Mouse (Mus musculus) kidney, embryonic 15.5 days (tissue): ENCODE measurements around the gene Rnf123. TPM values are rescaled to one million over a fixed set of nuclear protein-coding genes. Genes with fewer than 3 reads are reported as not detected.

Source experiments
- ATAC-seq: fragments of 200-750 bp; cut with Nextera tagmentation; replicated peaks from 2 replicates; pipeline ENCODE4 v1.8.0; 2017; ENCODE audit warnings: moderate TSS enrichment; ENCODE audit not compliant: low FRiP score
- H3K27ac ChIP-seq: fragments of 300-500 bp; sonication (generic); 2 replicates; pipeline ENCODE4 v1.5.1; 2015; ENCODE audit warnings: mild to moderate bottlenecking, inconsistent platforms
- H3K27me3 ChIP-seq: fragments of 300-500 bp; sonication (generic); 2 replicates; pipeline ENCODE4 v1.6.1; 2015; ENCODE audit warnings: inconsistent platforms
- H3K36me3 ChIP-seq: fragments of 300-500 bp; sonication (generic); 2 replicates; pipeline ENCODE4 v1.6.1; 2015; ENCODE audit warnings: inconsistent platforms
- H3K4me1 ChIP-seq: fragments of 300-500 bp; sonication (generic); 2 replicates; pipeline ENCODE4 v1.6.1; 2015; ENCODE audit warnings: inconsistent platforms
- H3K4me2 ChIP-seq: fragments of 300-500 bp; sonication (generic); 2 replicates; pipeline ENCODE4 v1.6.1; 2015; ENCODE audit warnings: moderate library complexity, mild to moderate bottlenecking, inconsistent platforms
- H3K4me3 ChIP-seq: fragments of 300-500 bp; sonication (generic); replicated peaks from 2 replicates; pipeline ENCODE4 v1.5.1; 2015; ENCODE audit warnings: mild to moderate bottlenecking, inconsistent platforms
- H3K9ac ChIP-seq: fragments of 300-500 bp; sonication (generic); 2 replicates; pipeline ENCODE4 v1.6.1; 2015; ENCODE audit warnings: mild to moderate bottlenecking, inconsistent platforms
- H3K9me3 ChIP-seq: fragments of 300-500 bp; sonication (generic); replicated peaks from 2 replicates; pipeline ENCODE4 v1.6.1; 2016; ENCODE audit warnings: inconsistent platforms
- WGBS: fragments of 180-500 bp; shearing (Covaris S2); methylation state at CpG from one replicate; pipeline ENCODE4 v1.1.7; 2015; ENCODE audit warnings: mixed read lengths; 5-methylcytosine and 5-hydroxymethylcytosine counted together
- polyA plus RNA-seq: library from polyadenylated mRNA; unstranded; fragments of >200 nt; fragmentation: Nextera tagmentation; extraction: Ambion mirVana; gene quantifications from 2 replicates; pipeline ENCODE4 v1.2.1, GENCODE M21; 2015

Rnf123 gene
- polyA plus RNA-seq: 25.2 and 33.4 TPM in 2 replicates

- H3K4me2 ChIP-seq: peak within 1 kb of the TSS; percentile 56
- peaks cover 37% of the 10 kb centered on the region for H3K27me3 ChIP-seq
- 0 out of 2 replicates have a peak within 1 kb of the TSS, but pooled peaks have one; percentile 32 for H3K9ac ChIP-seq
- peak within 1 kb of the TSS; percentile 22 for H3K4me3 ChIP-seq
- WGBS: 32% methylated on average over 12 of the region's 12 CpGs
- H3K27ac ChIP-seq: no peak within 1 kb of the TSS
- no peaks in the 10 kb centered on the region for H3K9me3 ChIP-seq
- peaks cover 39% of the 10 kb centered on the region for H3K36me3 ChIP-seq
- H3K4me1 ChIP-seq: peaks cover 26% of the 10 kb centered on the region
- ATAC-seq: no peak
Observed at GRCm38 (mm10) chr9:108082988-108083431, at the start of gene Rnf123. Rnf123 (minus strand) TSS chr9:108083346.

DNA sequence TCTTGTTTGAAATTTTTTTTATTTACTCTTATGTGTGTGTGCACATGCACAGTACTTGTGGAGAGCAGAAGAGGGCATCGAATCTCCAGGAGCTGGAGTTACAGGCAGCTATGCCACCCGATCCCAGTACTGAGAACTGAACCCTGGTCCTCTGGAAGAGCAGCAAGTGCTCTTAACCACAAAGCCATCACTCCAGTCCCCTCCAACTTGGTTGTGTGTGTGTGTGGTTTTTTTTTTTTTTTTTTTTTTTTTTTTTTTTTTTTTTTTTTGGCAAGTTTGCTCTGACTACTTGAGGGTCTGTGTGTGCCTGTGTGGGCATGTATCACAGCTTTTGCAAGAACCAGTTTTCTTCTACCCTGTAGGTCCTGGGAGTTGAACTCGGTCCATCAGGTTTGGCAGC is 49.2 kb upstream of the Rnf123 start:
- no peaks in the 10 kb centered on the region for H3K4me1 ChIP-seq
- H3K27ac ChIP-seq: no peak overlapping the region
- H3K9ac ChIP-seq: no peak overlapping the region
- H3K9me3 ChIP-seq: no peaks in the 10 kb centered on the region
- WGBS: 92% methylated on average over 3 of the region's 3 CpGs
- no peak overlapping the region for H3K4me3 ChIP-seq
- no peak overlapping the region for H3K4me2 ChIP-seq
- ATAC-seq: no peak
- no peaks in the 10 kb centered on the region for H3K27me3 ChIP-seq
- no peaks in the 10 kb centered on the region for H3K36me3 ChIP-seq

DNA sequence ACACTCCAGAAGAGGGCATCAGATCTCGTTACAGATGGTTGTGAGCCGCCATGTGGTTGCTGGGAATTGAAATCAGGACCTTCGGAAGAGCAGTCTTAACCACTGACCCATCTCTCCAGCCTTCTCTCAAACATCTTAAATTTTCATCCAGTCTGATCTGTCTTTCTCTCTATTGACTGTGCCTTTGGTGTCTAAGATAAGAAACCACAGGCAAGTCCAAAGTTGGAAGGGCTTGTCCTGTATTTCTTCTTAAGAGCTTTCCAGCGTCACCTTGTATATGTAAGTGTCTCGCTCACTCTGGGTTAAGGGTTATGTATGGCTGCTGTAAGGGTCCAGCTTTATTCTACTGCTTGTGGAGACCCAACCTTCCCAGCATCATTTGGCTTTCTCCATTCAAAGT is 48.4 kb upstream of the Rnf123 start:
- Histone ChIP-seq H3K4me2 (no peak overlapping the region), H3K36me3 (no peaks in the 10 kb centered on the region), H3K4me1 (peaks cover 2% of the 10 kb centered on the region; the same call in 1 of the 2 replicates), H3K27me3 (no peaks in the 10 kb centered on the region), H3K4me3 (no peak overlapping the region), H3K27ac (no peak overlapping the region), H3K9me3 (no peaks in the 10 kb centered on the region), H3K9ac (no peak overlapping the region)
- no peak for ATAC-seq
- 87% methylated on average over 5 of the region's 5 CpGs for whole genome bisulfite sequencing

- no peaks in the 10 kb centered on the region for H3K9me3 ChIP-seq
- H3K27me3 ChIP-seq: no peaks in the 10 kb centered on the region
- 76% methylated on average over 13 of the region's 13 CpGs for WGBS
- H3K9ac ChIP-seq: no peak overlapping the region
- H3K4me3 ChIP-seq: no peak overlapping the region
- H3K4me2 ChIP-seq: no peak overlapping the region
- no peak for ATAC-seq
- peaks cover 8% of the 10 kb centered on the region; the same call in 1 of the 2 replicates for H3K4me1 ChIP-seq
- no peak overlapping the region for H3K27ac ChIP-seq
- H3K36me3 ChIP-seq: no peaks in the 10 kb centered on the region
Observed at GRCm38 (mm10) chr9:108129042-108129948, 46.1 kb upstream of the Rnf123 start.

- ATAC-seq: no peak
- no peak overlapping the region for H3K27ac ChIP-seq
- WGBS: 81% methylated on average over 11 of the region's 11 CpGs
Observed at GRCm38 (mm10) chr9:108128248-108128647, 45.1 kb upstream of the Rnf123 start.

GRCm38 (mm10) chr9:108126436-108127180 is 43.5 kb upstream of the Rnf123 start:
- Histone ChIP-seq H3K4me2 (no peak overlapping the region), H3K27me3 (no peaks in the 10 kb centered on the region), H3K27ac (no peak overlapping the region), H3K36me3 (no peaks in the 10 kb centered on the region), H3K9ac (no peak overlapping the region), H3K4me3 (no peak overlapping the region), H3K9me3 (no peaks in the 10 kb centered on the region), H3K4me1 (peaks cover 8% of the 10 kb centered on the region; the same call in 1 of the 2 replicates)
- ATAC-seq: no peak
- 51% methylated on average over 17 of the region's 17 CpGs for WGBS

More at GRCm38 (mm10) chr9:108128248-108128647, 45.1 kb upstream of the Rnf123 start:
- no peaks in the 10 kb centered on the region for H3K36me3 ChIP-seq
- H3K9me3 ChIP-seq: no peaks in the 10 kb centered on the region
- H3K27me3 ChIP-seq: no peaks in the 10 kb centered on the region
- no peak overlapping the region for H3K9ac ChIP-seq
- H3K4me3 ChIP-seq: no peak overlapping the region
- no peak overlapping the region for H3K4me2 ChIP-seq
- peaks cover 8% of the 10 kb centered on the region; the same call in 1 of the 2 replicates for H3K4me1 ChIP-seq

DNA sequence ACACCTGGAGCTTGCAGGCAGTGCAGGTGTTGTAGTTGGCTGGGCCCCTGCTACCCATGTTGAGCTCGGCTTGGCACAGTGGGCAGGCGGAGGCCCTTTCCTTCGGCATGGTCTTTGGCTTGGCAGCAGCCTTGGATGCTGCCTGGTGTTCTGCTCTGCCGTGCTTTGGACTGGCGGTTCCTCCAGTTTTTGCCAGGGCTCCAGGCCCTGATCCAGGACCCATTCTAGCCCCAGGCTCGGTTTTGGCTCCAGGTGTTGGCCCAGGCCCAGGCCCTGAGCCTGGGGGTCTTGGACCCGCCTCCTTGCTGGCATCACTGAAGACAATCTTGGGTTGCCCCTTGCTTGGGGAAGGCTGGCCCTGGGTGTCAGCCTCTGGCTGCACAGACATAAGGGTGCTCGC is 42.6 kb upstream of the Rnf123 start:
- Histone ChIP-seq H3K27me3 (no peaks in the 10 kb centered on the region), H3K4me1 (peaks cover 8% of the 10 kb centered on the region; the same call in 1 of the 2 replicates), H3K4me2 (no peak overlapping the region), H3K9ac (no peak overlapping the region), H3K36me3 (no peaks in the 10 kb centered on the region), H3K9me3 (no peaks in the 10 kb centered on the region), H3K27ac (no peak overlapping the region), H3K4me3 (no peak overlapping the region)
- no peak for ATAC-seq
- 90% methylated on average over 8 of the region's 8 CpGs for WGBS

DNA sequence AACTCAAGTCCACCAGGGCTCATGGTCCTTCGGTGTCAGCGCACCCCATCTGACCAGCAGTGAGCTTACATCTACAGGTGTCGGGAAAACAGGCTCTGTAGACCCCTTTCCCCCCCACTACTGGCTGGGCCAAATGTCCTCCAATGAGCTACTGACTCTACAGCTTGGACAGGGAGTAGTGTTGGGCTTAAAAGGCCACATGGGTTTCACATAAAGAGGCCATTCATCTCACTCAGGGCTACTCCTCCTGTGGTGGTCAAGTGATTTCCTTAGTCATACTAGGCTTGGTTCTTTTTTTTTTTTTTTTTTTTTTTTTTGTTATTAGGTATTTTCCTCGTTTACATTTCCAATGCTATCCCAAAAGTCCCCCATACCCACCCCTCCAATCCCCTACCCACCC is 40.8 kb upstream of the Rnf123 start:
- no peak overlapping the region for H3K9ac ChIP-seq
- WGBS: 77% methylated on average over 4 of the region's 4 CpGs
- no peak overlapping the region for H3K4me2 ChIP-seq

DNA sequence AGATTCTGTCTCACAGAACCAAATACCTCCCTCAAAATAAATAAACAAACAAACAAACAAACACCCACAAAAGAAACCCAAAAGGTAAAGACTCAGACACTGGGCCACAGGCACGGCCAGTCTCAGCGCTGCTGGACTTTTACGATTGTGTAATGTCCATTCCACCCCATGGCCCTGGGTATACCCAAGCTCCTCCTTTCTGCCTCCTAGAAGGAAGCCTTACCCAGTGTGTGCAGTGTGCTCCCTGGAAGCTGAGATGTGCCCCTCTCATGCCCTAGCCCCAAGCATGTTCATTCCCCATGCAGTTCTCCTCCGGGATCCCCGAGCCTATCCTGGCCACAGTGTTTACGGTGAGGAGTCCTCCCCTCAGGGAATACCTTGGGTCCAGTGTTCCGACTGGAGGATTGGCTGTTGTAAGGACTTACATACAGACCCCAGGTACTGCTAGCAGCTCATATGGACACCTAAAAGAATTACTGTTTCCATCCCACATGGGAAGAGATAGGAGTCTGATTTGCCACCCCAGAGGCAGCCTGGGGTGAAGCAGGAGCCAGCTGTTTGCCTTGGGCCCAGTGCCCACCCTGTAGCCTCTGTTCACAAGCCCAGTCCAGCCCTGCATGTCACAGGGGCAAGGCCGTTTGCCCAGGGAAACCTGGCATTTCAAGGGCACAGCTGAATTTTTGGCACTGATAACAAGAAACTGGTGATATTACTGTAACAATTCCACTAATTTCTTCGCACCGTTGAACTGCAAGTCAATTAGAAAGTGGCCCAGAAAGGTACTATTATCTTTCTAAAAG is 38.2 kb upstream of the Rnf123 start:
- Histone ChIP-seq H3K27ac (no peak overlapping the region), H3K4me1 (peaks cover 18% of the 10 kb centered on the region), H3K36me3 (no peaks in the 10 kb centered on the region), H3K9me3 (no peaks in the 10 kb centered on the region), H3K4me3 (no peak overlapping the region), H3K9ac (no peak overlapping the region), H3K4me2 (no peak overlapping the region), H3K27me3 (no peaks in the 10 kb centered on the region)
- no peak for ATAC-seq
- WGBS: 87% methylated on average over 10 of the region's 10 CpGs

More for the DNA sequence above, 40.8 kb upstream of the Rnf123 start:
- no peak for ATAC-seq
- no peak overlapping the region for H3K27ac ChIP-seq
- no peak overlapping the region for H3K4me3 ChIP-seq
- H3K27me3 ChIP-seq: no peaks in the 10 kb centered on the region
- H3K4me1 ChIP-seq: peaks cover 21% of the 10 kb centered on the region
- H3K9me3 ChIP-seq: no peaks in the 10 kb centered on the region
- no peaks in the 10 kb centered on the region for H3K36me3 ChIP-seq

GRCm38 (mm10) chr9:108120671-108121070 is 37.5 kb upstream of the Rnf123 start:
- Histone ChIP-seq H3K36me3 (no peaks in the 10 kb centered on the region), H3K9me3 (no peaks in the 10 kb centered on the region), H3K27ac (no peak overlapping the region), H3K9ac (no peak overlapping the region), H3K4me3 (no peak overlapping the region), H3K27me3 (no peaks in the 10 kb centered on the region), H3K4me2 (no peak overlapping the region), H3K4me1 (peaks cover 14% of the 10 kb centered on the region)
- peak; percentile 13; the same call in 1 of the 2 replicates for ATAC-seq
- WGBS: 89% methylated on average over 8 of the region's 8 CpGs

- WGBS: 47% methylated on average over 8 of the region's 11 CpGs
- Histone ChIP-seq H3K4me2 (no peak overlapping the region), H3K4me3 (no peak overlapping the region), H3K27ac (peak overlapping the region; percentile 41; the same call in 1 of the 2 replicates), H3K9me3 (no peaks in the 10 kb centered on the region), H3K36me3 (no peaks in the 10 kb centered on the region), H3K9ac (no peak overlapping the region), H3K4me1 (peaks cover 18% of the 10 kb centered on the region), H3K27me3 (0 out of 2 replicates have a peak, but pooled peaks cover 4% of the 10 kb centered on the region)
- peak; percentile 83 for ATAC-seq
Observed at GRCm38 (mm10) chr9:108119891-108120411, 36.8 kb upstream of the Rnf123 start.
